Mouse (Mus musculus): ENCODE data around the gene Slc30a10. TPM values are rescaled to one million over a fixed set of nuclear protein-coding genes. Genes with fewer than 3 reads are reported as not detected.

Slc30a10 gene
- polyA plus RNA-seq, 1 experiment: not detected

- Histone ChIP-seq H3K4me3 (replicated peaks) (no peak overlapping the region), H3K36me3 (replicated peaks; ENCODE audit: low read length) (no peaks in the 10 kb centered on the region), H3K9me3 (no peaks in the 10 kb centered on the region), H3K27me3 (replicated peaks) (peaks cover 8% of the 10 kb centered on the region), H3K4me1 (peaks cover 7% of the 10 kb centered on the region)
- TF ChIP-seq FLI1 (IDR thresholded peaks at IDR 0.05; ENCODE audit: low read length) (no peak), GATA1 (IDR thresholded peaks at IDR 0.05; ENCODE audit: borderline replicate concordance, low read length) (no peak)
These were observed 47.2 kb downstream of the Slc30a10 start for GRCm38 (mm10) chr1:185501801-185502340.

- H3K36me3 ChIP-seq (replicated peaks; ENCODE audit: low read length): no peaks in the 10 kb centered on the region
- no peak for TF ChIP-seq FLI1 (IDR thresholded peaks at IDR 0.05; ENCODE audit: low read length)
- TF ChIP-seq GATA1 (IDR thresholded peaks at IDR 0.05; ENCODE audit: borderline replicate concordance, low read length): no peak
- peaks cover 3% of the 10 kb centered on the region for H3K4me1 ChIP-seq
- no peak overlapping the region for H3K4me3 ChIP-seq (replicated peaks)
- peaks cover 8% of the 10 kb centered on the region for H3K27me3 ChIP-seq (replicated peaks)
- no peaks in the 10 kb centered on the region for H3K9me3 ChIP-seq
These were observed 47.9 kb downstream of the Slc30a10 start for GRCm38 (mm10) chr1:185502550-185502949.

GRCm38 (mm10) chr1:185509042-185509441 lies 54.4 kb downstream of the Slc30a10 start:
- H3K27me3 ChIP-seq (replicated peaks): peaks cover 17% of the 10 kb centered on the region
- H3K4me3 ChIP-seq (replicated peaks): no peak overlapping the region
- H3K4me1 ChIP-seq: peaks cover 6% of the 10 kb centered on the region; the same call in 1 of the 2 replicates
- TF ChIP-seq FLI1 (IDR thresholded peaks at IDR 0.05; ENCODE audit: low read length): no peak
- TF ChIP-seq GATA1 (IDR thresholded peaks at IDR 0.05; ENCODE audit: borderline replicate concordance, low read length): no peak
- no peaks in the 10 kb centered on the region for H3K36me3 ChIP-seq (replicated peaks; ENCODE audit: low read length)
- H3K9me3 ChIP-seq: no peaks in the 10 kb centered on the region

GRCm38 (mm10) chr1:185511306-185511705 lies 56.7 kb downstream of the Slc30a10 start:
- H3K4me1 ChIP-seq: peaks cover 6% of the 10 kb centered on the region; the same call in 1 of the 2 replicates
- H3K36me3 ChIP-seq (replicated peaks; ENCODE audit: low read length): no peaks in the 10 kb centered on the region
- TF ChIP-seq FLI1 (IDR thresholded peaks at IDR 0.05; ENCODE audit: low read length) (no peak), GATA1 (IDR thresholded peaks at IDR 0.05; ENCODE audit: borderline replicate concordance, low read length) (no peak; the same call in 2 of the 3 replicates)
- H3K4me3 ChIP-seq (replicated peaks): peak overlapping the region; percentile 78
- H3K27me3 ChIP-seq (replicated peaks): peaks cover 14% of the 10 kb centered on the region
- no peaks in the 10 kb centered on the region for H3K9me3 ChIP-seq

GRCm38 (mm10) chr1:185515526-185515979 lies 60.9 kb downstream of the Slc30a10 start:
- no peaks in the 10 kb centered on the region for H3K9me3 ChIP-seq
- H3K4me3 ChIP-seq (replicated peaks): no peak overlapping the region
- peaks cover 9% of the 10 kb centered on the region for H3K27me3 ChIP-seq (replicated peaks)
- TF ChIP-seq GATA1 (IDR thresholded peaks at IDR 0.05; ENCODE audit: borderline replicate concordance, low read length): no peak
- no peak for TF ChIP-seq FLI1 (IDR thresholded peaks at IDR 0.05; ENCODE audit: low read length)
- H3K4me1 ChIP-seq: peaks cover 6% of the 10 kb centered on the region; the same call in 1 of the 2 replicates
- H3K36me3 ChIP-seq (replicated peaks; ENCODE audit: low read length): no peaks in the 10 kb centered on the region

- H3K4me3 ChIP-seq (replicated peaks): no peak overlapping the region
These were observed 61.4 kb downstream of the Slc30a10 start for GRCm38 (mm10) chr1:185516041-185516440.

GRCm38 (mm10) chr1:185517566-185517965 lies 62.9 kb downstream of the Slc30a10 start:
- Histone ChIP-seq H3K4me3 (replicated peaks) (no peak overlapping the region), H3K4me1 (no peaks in the 10 kb centered on the region), H3K36me3 (replicated peaks; ENCODE audit: low read length) (no peaks in the 10 kb centered on the region), H3K9me3 (no peaks in the 10 kb centered on the region), H3K27me3 (replicated peaks) (peaks cover 3% of the 10 kb centered on the region)
- TF ChIP-seq FLI1 (IDR thresholded peaks at IDR 0.05; ENCODE audit: low read length) (no peak), GATA1 (IDR thresholded peaks at IDR 0.05; ENCODE audit: borderline replicate concordance, low read length) (no peak)

More at GRCm38 (mm10) chr1:185516041-185516440, 61.4 kb downstream of the Slc30a10 start:
- TF ChIP-seq GATA1 (IDR thresholded peaks at IDR 0.05; ENCODE audit: borderline replicate concordance, low read length) (no peak), FLI1 (IDR thresholded peaks at IDR 0.05; ENCODE audit: low read length) (no peak)
- Histone ChIP-seq H3K4me1 (peaks cover 4% of the 10 kb centered on the region; the same call in 1 of the 2 replicates), H3K36me3 (replicated peaks; ENCODE audit: low read length) (no peaks in the 10 kb centered on the region), H3K9me3 (no peaks in the 10 kb centered on the region), H3K27me3 (replicated peaks) (peaks cover 7% of the 10 kb centered on the region)

Other genes with a start within 250 kb of the Slc30a10 start
- gene Iars2, start 125.5 kb upstream of the Slc30a10 start, polyA plus RNA-seq (2012; ENCODE audit: insufficient read depth, low replicate concordance): 0.68 and 1.9 TPM in 2 replicates
- 9.7 TPM in 1 of 2 replicates, not detected in the other for gene Bpnt1, start 122.7 kb upstream of the Slc30a10 start, polyA plus RNA-seq (2012; ENCODE audit: insufficient read depth, low replicate concordance)
- 0.44 and 5.8 TPM in 2 replicates for gene Eprs, start 91.8 kb upstream of the Slc30a10 start, polyA plus RNA-seq (2012; ENCODE audit: insufficient read depth, low replicate concordance)

Data from megakaryocyte, embryonic 14.5 days (primary cell).